Mouse (Mus musculus) cortical plate, adult 2 months (tissue): ENCODE measurements around the gene Phkb.

Source experiments
- CTCF ChIP-seq: fragments of 200-500 bp; IDR thresholded peaks from 2 replicates; pipeline ENCODE4 v1.5.1; 2011; ENCODE audit warnings: mild to moderate bottlenecking, control low read depth, low read length; ENCODE audit not compliant: insufficient read depth; ENCODE audit errors: extremely low read depth
- POLR2A ChIP-seq: fragments of 200-500 bp; IDR thresholded peaks from 2 replicates; pipeline ENCODE4 v1.6.1; 2011; ENCODE audit warnings: mild to moderate bottlenecking, low read length, control low read depth; ENCODE audit not compliant: insufficient read depth; ENCODE audit errors: extremely low read depth

DNA sequence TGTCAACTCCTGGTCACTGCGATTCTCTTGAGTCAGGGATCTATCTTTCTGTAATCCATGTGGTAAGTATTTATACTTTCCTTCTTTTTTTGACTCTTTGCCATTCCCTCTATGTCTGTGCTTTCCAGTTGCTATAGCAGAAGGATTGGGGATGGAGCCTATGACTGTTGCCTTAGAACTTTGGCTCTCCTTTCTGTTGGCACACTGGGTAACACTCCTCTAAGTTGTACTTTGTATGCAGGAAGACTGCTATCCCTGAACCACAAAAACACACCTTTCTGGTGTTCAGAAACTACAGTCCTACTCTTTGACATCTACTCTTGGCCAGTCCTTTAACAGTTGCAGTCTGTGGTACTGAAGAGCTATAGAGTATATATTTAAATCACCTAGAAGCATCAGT, 84.8 kb downstream of the Phkb start:
- TF ChIP-seq CTCF (no peak), POLR2A (no peak)
